Mouse (Mus musculus) myocyte (in vitro differentiated cells): ENCODE data around the gene Cenps. TPM values are rescaled to one million over a fixed set of nuclear protein-coding genes. Genes with fewer than 3 reads are reported as not detected.

Experiments
- H3K27me3 ChIP-seq: one replicate; pipeline ENCODE4 v1.6.1; 2011; ENCODE audit not compliant: control insufficient read depth, insufficient read depth, insufficient read length
- H3K36me3 ChIP-seq: one replicate; pipeline ENCODE4 v1.6.1; 2011; ENCODE audit not compliant: control insufficient read depth, insufficient read depth
- H3K4me2 ChIP-seq: one replicate; pipeline ENCODE4 v1.6.1; 2011; ENCODE audit warnings: low read depth, control low read depth
- H3K4me3 ChIP-seq: one replicate; pipeline ENCODE4 v1.5.1; 2011; ENCODE audit warnings: mild to moderate bottlenecking, control low read depth, moderate library complexity
- H3K79me2 ChIP-seq: one replicate; pipeline ENCODE4 v1.6.1; 2011; ENCODE audit not compliant: control insufficient read depth, insufficient read depth
- H3ac ChIP-seq: one replicate; pipeline ENCODE4 v1.6.1; 2011; ENCODE audit not compliant: control insufficient read depth, insufficient read length
- CEBPB ChIP-seq: IDR thresholded peaks from 2 replicates; pipeline ENCODE4 v1.6.1; 2011; ENCODE audit warnings: mild to moderate bottlenecking, moderate library complexity; ENCODE audit not compliant: poor library complexity, insufficient read depth, severe bottlenecking
- E2F4 ChIP-seq: IDR thresholded peaks from one replicate; pipeline ENCODE4 v1.6.1; 2011; ENCODE audit warnings: mild to moderate bottlenecking, control low read depth, moderate library complexity; ENCODE audit not compliant: insufficient read depth
- MAX ChIP-seq: IDR thresholded peaks from one replicate; pipeline ENCODE4 v1.6.1; 2011; ENCODE audit warnings: low read depth, mild to moderate bottlenecking, control low read depth
- MYOD1 ChIP-seq, 3 experiments: IDR thresholded peaks; one replicate each; pipeline ENCODE4 v1.6.1; 2011; ENCODE audit warnings: control low read depth in 2 of 3, low read depth in 2 of 3, mild to moderate bottlenecking in 2 of 3, moderate library complexity in 1 of 3; ENCODE audit not compliant: insufficient read length in 2 of 3, control insufficient read depth in 1 of 3
- MYOG ChIP-seq, 3 experiments: IDR thresholded peaks; one replicate each; pipeline ENCODE4 v1.6.1; 2011; ENCODE audit warnings: control low read depth in 2 of 3, low read depth in 2 of 3, mild to moderate bottlenecking in 2 of 3; ENCODE audit not compliant: insufficient read length in 2 of 3, control insufficient read depth in 1 of 3, insufficient read depth in 1 of 3
- POLR2A ChIP-seq: IDR thresholded peaks from one replicate; pipeline ENCODE4 v1.6.1; 2011; ENCODE audit warnings: low read depth, mild to moderate bottlenecking, control low read depth, moderate library complexity; ENCODE audit not compliant: insufficient read length
- POLR2AphosphoS2 ChIP-seq: IDR thresholded peaks from one replicate; pipeline ENCODE4 v1.6.1; 2011; ENCODE audit warnings: low read depth, control low read depth; ENCODE audit not compliant: insufficient read length
- REST ChIP-seq: IDR thresholded peaks from one replicate; pipeline ENCODE4 v1.6.1; 2011; ENCODE audit warnings: mild to moderate bottlenecking, control low read depth, moderate library complexity; ENCODE audit not compliant: insufficient read depth, insufficient read length
- SRF ChIP-seq: IDR thresholded peaks from one replicate; pipeline ENCODE4 v1.6.1; 2011; ENCODE audit warnings: low read depth; ENCODE audit not compliant: control insufficient read depth, insufficient read length
- TCF12 ChIP-seq: IDR thresholded peaks from one replicate; pipeline ENCODE4 v1.6.1; 2011; ENCODE audit warnings: mild to moderate bottlenecking, control low read depth; ENCODE audit not compliant: poor library complexity, insufficient read depth, severe bottlenecking
- TCF3 ChIP-seq: IDR thresholded peaks from one replicate; pipeline ENCODE4 v1.6.1; 2011; ENCODE audit warnings: low read depth, control low read depth; ENCODE audit not compliant: insufficient read length
- USF1 ChIP-seq: IDR thresholded peaks from one replicate; pipeline ENCODE4 v1.6.1; 2011; ENCODE audit warnings: low read depth, mild to moderate bottlenecking, control low read depth, moderate library complexity
- polyA plus RNA-seq: library from polyadenylated mRNA; unstranded; fragments of >200 nt; fragmentation: generic; extraction: Trizol; gene quantifications from one replicate; pipeline ENCODE4 v1.2.1, GENCODE M21; 2012; ENCODE audit warnings: missing spikeins

Cenps gene
- polyA plus RNA-seq, 1 experiment = 7.3 TPM

- Histone ChIP-seq H3K79me2 (peaks cover 35% of the 10 kb centered on the region), H3K27me3 (no peaks in the 10 kb centered on the region), H3K4me3 (peak overlapping the region; percentile 60), H3K36me3 (no peaks in the 10 kb centered on the region), H3ac (peak overlapping the region; percentile 86), H3K4me2 (peak overlapping the region; percentile 79)
- no peak for TF ChIP-seq MYOG (IDR thresholded peaks at IDR 0.05; ENCODE audit: control insufficient read depth in 1 of 3, insufficient read depth in 1 of 3, insufficient read length in 2 of 3, low read depth in 2 of 3)
- no peak for TF ChIP-seq MAX
- TF ChIP-seq USF1 = no peak
- TF ChIP-seq SRF = no peak
- no peak for TF ChIP-seq MYOD1 (IDR thresholded peaks at IDR 0.05; ENCODE audit: control insufficient read depth in 1 of 3, insufficient read length in 2 of 3, low read depth in 2 of 3)
Observed at GRCm38 (mm10) chr4:149166957-149167611, 29.7 kb upstream of the Cenps start.

GRCm38 (mm10) chr4:149166215-149166946 lies 29.0 kb upstream of the Cenps start, which contains the start of gene Pgd:
Gene Pgd (minus strand): TSS chr4:149166771.
- H3K4me2 ChIP-seq = peak within 1 kb of the TSS; percentile 87
- H3K27me3 ChIP-seq = no peaks in the 10 kb centered on the region
- H3K36me3 ChIP-seq = peaks cover 2% of the 10 kb centered on the region
- H3K79me2 ChIP-seq = peaks cover 35% of the 10 kb centered on the region
- peak within 1 kb of the TSS; percentile 86 for H3ac ChIP-seq
- TF ChIP-seq TCF12 = no peak
- peak; percentile 53 for TF ChIP-seq E2F4
- peak; percentile 77 for TF ChIP-seq POLR2AphosphoS2
- no peak for TF ChIP-seq CEBPB
- TF ChIP-seq MYOG (IDR thresholded peaks at IDR 0.05; ENCODE audit: control insufficient read depth in 1 of 3, insufficient read depth in 1 of 3, insufficient read length in 2 of 3, low read depth in 2 of 3) = no peak
- no peak for TF ChIP-seq SRF
- TF ChIP-seq MYOD1 (IDR thresholded peaks at IDR 0.05; ENCODE audit: control insufficient read depth in 1 of 3, insufficient read length in 2 of 3, low read depth in 2 of 3) = no peak
- TF ChIP-seq TCF3 = no peak
- TF ChIP-seq MAX = no peak
- no peak for TF ChIP-seq REST
- TF ChIP-seq POLR2A = peak; percentile 90
- TF ChIP-seq USF1 = peak; percentile 69
- H3K4me3 ChIP-seq = peak within 1 kb of the TSS; percentile 60

DNA sequence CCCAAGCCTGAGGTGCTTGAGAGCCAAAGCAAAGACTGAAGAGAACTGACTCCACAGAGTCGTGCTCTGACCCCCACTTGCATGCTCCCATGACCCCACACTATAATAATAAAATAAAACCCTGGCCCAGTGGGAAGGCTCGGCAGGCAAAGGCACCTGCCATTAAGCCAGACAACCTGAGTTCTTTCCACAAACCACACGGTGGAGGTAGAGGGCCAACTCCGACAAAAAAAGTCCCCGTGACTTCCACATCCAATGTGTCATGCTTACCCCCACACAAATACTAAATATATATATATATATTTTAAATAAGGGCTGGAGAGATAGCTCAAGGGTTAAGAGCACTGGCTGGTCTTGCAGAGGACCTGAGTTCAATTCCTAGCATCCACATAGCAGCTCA lies 26.7 kb upstream of the Cenps start:
- H3K36me3 ChIP-seq = peaks cover 5% of the 10 kb centered on the region
- H3K4me2 ChIP-seq = peak overlapping the region; percentile 34
- peaks cover 35% of the 10 kb centered on the region for H3K79me2 ChIP-seq
- TF ChIP-seq TCF12 (no peak), POLR2A (no peak), POLR2AphosphoS2 (no peak), E2F4 (no peak), USF1 (no peak), TCF3 (no peak), SRF (no peak), MYOG (IDR thresholded peaks at IDR 0.05; ENCODE audit: control insufficient read depth in 1 of 3, insufficient read depth in 1 of 3, insufficient read length in 2 of 3, low read depth in 2 of 3) (no peak), REST (no peak), MYOD1 (IDR thresholded peaks at IDR 0.05; ENCODE audit: control insufficient read depth in 1 of 3, insufficient read length in 2 of 3, low read depth in 2 of 3) (no peak), MAX (no peak), CEBPB (no peak)
- peak overlapping the region; percentile 60 for H3K4me3 ChIP-seq
- H3ac ChIP-seq = no peak overlapping the region
- no peaks in the 10 kb centered on the region for H3K27me3 ChIP-seq

DNA sequence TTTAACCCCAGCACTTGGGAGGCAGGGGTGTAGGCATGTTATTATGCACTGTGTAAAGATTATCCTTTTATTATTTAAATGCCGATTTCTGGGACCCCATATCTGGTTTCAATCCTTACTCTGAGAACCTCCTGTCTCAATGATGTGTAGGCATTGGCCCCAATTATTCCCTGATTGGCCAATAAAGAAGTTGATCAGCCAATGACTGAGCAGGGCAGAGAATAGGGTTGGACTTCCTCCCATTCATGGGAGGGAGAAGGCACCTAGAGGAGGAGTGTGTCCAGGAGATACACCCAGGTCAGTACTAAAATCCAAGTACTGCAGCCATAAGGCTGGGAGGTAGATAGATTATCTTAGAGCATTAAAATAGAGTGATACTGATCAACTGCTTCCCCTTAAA lies 25.8 kb upstream of the Cenps start:
- no peak overlapping the region for H3ac ChIP-seq
- H3K4me3 ChIP-seq = no peak overlapping the region
- peaks cover 13% of the 10 kb centered on the region for H3K36me3 ChIP-seq
- peak overlapping the region; percentile 34 for H3K4me2 ChIP-seq
- H3K79me2 ChIP-seq = peaks cover 35% of the 10 kb centered on the region
- TF ChIP-seq REST (no peak), USF1 (no peak), CEBPB (no peak), MAX (no peak), E2F4 (no peak), TCF3 (no peak), SRF (no peak)
- H3K27me3 ChIP-seq = no peaks in the 10 kb centered on the region
